In the genomic region with DNA sequence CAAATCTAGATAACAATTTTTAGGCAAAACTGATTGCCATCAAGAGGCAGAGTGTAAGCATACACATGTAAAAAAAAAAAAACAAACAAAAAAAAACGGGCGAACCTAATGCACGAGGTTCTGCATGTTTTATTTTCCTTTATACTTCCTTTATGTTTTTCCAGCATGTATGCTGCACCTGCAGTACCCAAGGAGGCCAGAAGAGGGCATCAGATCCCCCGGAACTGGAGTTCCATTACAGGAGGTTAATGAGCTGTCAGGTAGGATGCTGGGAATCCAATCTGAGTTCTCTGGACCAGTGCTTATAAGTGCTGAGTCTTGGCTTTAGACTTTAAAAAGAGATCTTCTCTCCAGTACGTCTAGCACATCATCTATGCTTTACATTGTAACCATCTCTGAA, we compare ENCODE assay signal across 9 mouse cellular contexts.
DNase-seq lines count a peak whose midpoint lies in the region; ATAC-seq lines count a peak whose summit lies in the region.
"Had no signal": no experiment of that assay in that cellular context is flagged by ENCODE, and none has a peak within 500 bp of the region (broad histone marks: within the 10 kb centered on the region; RNA-seq: fewer than 3 reads in every experiment).

No protein-coding gene starts in this region.

- no peak overlapping the region for H3K4me3 ChIP-seq in hindbrain, embryonic 11.5 days (ENCODE audit: low read depth, low read length)
- H3K4me3 ChIP-seq in hindbrain, embryonic 14.5 days (replicated peaks; ENCODE audit: low read length), result no peak overlapping the region
- H3K4me3 ChIP-seq: hindbrain, embryonic 15.5 days had no signal

- peak; percentile 28 for DNase-seq in hindbrain, embryonic 11.5 days (ENCODE audit: low spot score)
- DNase-seq in hindbrain, embryonic 14.5 days (ENCODE audit: low spot score), result no peak
- DNase-seq in urinary bladder, postnatal 25 days (ENCODE audit: low spot score), result peak; percentile 4
- DNase-seq in urinary bladder, postnatal 10 days (ENCODE audit: low spot score), result no peak
- peak; percentile 12 to 14 for DNase-seq in cerebellum, postnatal 36 days
- peak; percentile 27 for DNase-seq in lung, postnatal 36 days
- no peak for DNase-seq in yolk sac, embryonic 10.5 days (ENCODE audit: low spot score)
- DNase-seq in thymus, postnatal 25 days, result no peak

- no peaks in the 10 kb centered on the region for H3K9me3 ChIP-seq in hindbrain, embryonic 11.5 days (ENCODE audit: control insufficient read depth, low read length)
- no peaks in the 10 kb centered on the region for H3K9me3 ChIP-seq in hindbrain, embryonic 14.5 days (ENCODE audit: control insufficient read depth, low read length)
- H3K9me3 ChIP-seq: hindbrain, embryonic 15.5 days had no signal

- no peaks in the 10 kb centered on the region for H3K36me3 ChIP-seq in hindbrain, embryonic 11.5 days (ENCODE audit: control insufficient read depth, insufficient read depth, low read length)
- H3K36me3 ChIP-seq in hindbrain, embryonic 14.5 days (replicated peaks; ENCODE audit: control insufficient read depth, insufficient read depth), result no peaks in the 10 kb centered on the region
- H3K36me3 ChIP-seq: hindbrain, embryonic 15.5 days had no signal

- no peaks in the 10 kb centered on the region for H3K4me1 ChIP-seq in hindbrain, embryonic 11.5 days (replicated peaks; ENCODE audit: control insufficient read depth, insufficient read depth, low read length)
- no peaks in the 10 kb centered on the region for H3K4me1 ChIP-seq in hindbrain, embryonic 14.5 days (replicated peaks; ENCODE audit: control insufficient read depth, insufficient read depth, low read length)
- H3K4me1 ChIP-seq: hindbrain, embryonic 15.5 days had no signal

- H3K4me2 ChIP-seq in hindbrain, embryonic 11.5 days (replicated peaks; ENCODE audit: low read depth, low read length), result no peak overlapping the region
- no peak overlapping the region for H3K4me2 ChIP-seq in hindbrain, embryonic 14.5 days (replicated peaks)
- H3K4me2 ChIP-seq: hindbrain, embryonic 15.5 days had no signal

- no peak overlapping the region for H3K9ac ChIP-seq in hindbrain, embryonic 11.5 days (ENCODE audit: low read depth, low read length)
- no peak overlapping the region for H3K9ac ChIP-seq in hindbrain, embryonic 14.5 days
- H3K9ac ChIP-seq: hindbrain, embryonic 15.5 days had no signal

- H3K27me3 ChIP-seq in hindbrain, embryonic 11.5 days (ENCODE audit: control insufficient read depth, insufficient read depth, low read length), result no peaks in the 10 kb centered on the region
- H3K27me3 ChIP-seq in hindbrain, embryonic 14.5 days (ENCODE audit: control insufficient read depth, insufficient read depth, low read length), result no peaks in the 10 kb centered on the region
- H3K27me3 ChIP-seq: hindbrain, embryonic 15.5 days had no signal

- WGBS in hindbrain, embryonic 11.5 days, result 61% methylated on average over 5 of the region's 5 CpGs
- 61% methylated on average over 5 of the region's 5 CpGs for WGBS in hindbrain, embryonic 14.5 days

- no peak overlapping the region for H3K27ac ChIP-seq in hindbrain, embryonic 11.5 days (ENCODE audit: low read depth, low read length)
- no peak overlapping the region for H3K27ac ChIP-seq in hindbrain, embryonic 14.5 days
- H3K27ac ChIP-seq: hindbrain, embryonic 15.5 days had no signal

- no peak for ATAC-seq in hindbrain, embryonic 11.5 days (ENCODE audit: low FRiP score)
- no peak for ATAC-seq in hindbrain, embryonic 14.5 days (ENCODE audit: low FRiP score)

Comparison
In these comparisons a context has a peak if more than half of its experiments do, and no peak if none do; other contexts are left out.
1. DNase-seq: peak in hindbrain, embryonic 11.5 days (single experiment), urinary bladder, postnatal 25 days (single experiment), cerebellum, postnatal 36 days (2 of 2) and lung, postnatal 36 days (single experiment); none in hindbrain, embryonic 14.5 days (single experiment), urinary bladder, postnatal 10 days (single experiment), yolk sac, embryonic 10.5 days (single experiment) and thymus, postnatal 25 days (single experiment).